Mouse (Mus musculus) layer of hippocampus, postnatal 25 days (tissue): Measurements from ENCODE around the gene St6galnac5. TPM values are rescaled to one million over a fixed set of nuclear protein-coding genes. Genes with fewer than 3 reads are reported as not detected.
A peak's percentile ranks its signal among the peaks of the same experiment; 100 is the strongest.
"Not testable (repeated sequence)": the region's sequence is repeated elsewhere in the genome, so short reads cannot be mapped to it uniquely, and the experiment has no call there.

ENCODE experiments used
- DNase-seq, 2 experiments: peaks; one replicate each; pipeline ENCODE4 v3.0.0; 2022; ENCODE audit warnings: mixed read lengths in 2 of 2, low spot score in 1 of 2; ENCODE audit errors: extremely low spot score in 1 of 2
- total RNA-seq, 2 experiments: library from RNA; stranded (reverse); gene quantifications; 2 replicates each; pipeline ENCODE4 v1.2.3; 2021

Gene St6galnac5
- total RNA-seq, 2 experiments from 2014 or later: 116 to 147 TPM

- DNase-seq: no peak
Observed at GRCm38 (mm10) chr3:152815110-152815509, 166.9 kb downstream of the St6galnac5 start.

GRCm38 (mm10) chr3:152813905-152814304, 168.1 kb downstream of the St6galnac5 start:
- DNase-seq: no peak

- DNase-seq: no peak
Observed at GRCm38 (mm10) chr3:152799738-152800431, 182.2 kb downstream of the St6galnac5 start.

GRCm38 (mm10) chr3:152797354-152797753, 184.7 kb downstream of the St6galnac5 start:
- DNase-seq: no peak

GRCm38 (mm10) chr3:152796216-152796615, 185.8 kb downstream of the St6galnac5 start:
- no peak for DNase-seq

- no peak for DNase-seq
Observed at GRCm38 (mm10) chr3:152793006-152793405, 189.0 kb downstream of the St6galnac5 start.

GRCm38 (mm10) chr3:152792601-152793000, 189.4 kb downstream of the St6galnac5 start:
- no peak for DNase-seq

GRCm38 (mm10) chr3:152788301-152788953, 193.6 kb downstream of the St6galnac5 start:
- not testable (repeated sequence) for DNase-seq

GRCm38 (mm10) chr3:152784353-152784752, 197.7 kb downstream of the St6galnac5 start:
- DNase-seq: not testable (repeated sequence)

GRCm38 (mm10) chr3:152783792-152784191, 198.3 kb downstream of the St6galnac5 start:
- peak; percentile 55 to 92 for DNase-seq

GRCm38 (mm10) chr3:152779819-152780218, 202.2 kb downstream of the St6galnac5 start:
- no peak for DNase-seq

GRCm38 (mm10) chr3:152776872-152777540, 205.0 kb downstream of the St6galnac5 start:
- DNase-seq: no peak

- DNase-seq: no peak
Observed at GRCm38 (mm10) chr3:152776363-152776762, 205.7 kb downstream of the St6galnac5 start.

- no peak for DNase-seq
Observed at GRCm38 (mm10) chr3:152770056-152770455, 212.0 kb downstream of the St6galnac5 start.

- DNase-seq: no peak
Observed at GRCm38 (mm10) chr3:152767485-152767884, 214.6 kb downstream of the St6galnac5 start.
